Mouse (Mus musculus): ENCODE measurements around the gene Ate1. TPM values are rescaled to one million over a fixed set of nuclear protein-coding genes. Genes with fewer than 3 reads are reported as not detected.
"Not testable (repeated sequence)": the region's sequence is repeated elsewhere in the genome, so short reads cannot be mapped to it uniquely, and the experiment has no call there.

The Ate1 gene
- total RNA-seq, 2 experiments from 2014 or later: 23.6 to 26.4 TPM

GRCm38 (mm10) chr7:130454226-130454625 lies 65.9 kb downstream of the Ate1 start:
- DNase-seq: no peak
- intact Hi-C loops (cut with DNase I; ENCODE audit: low total_unique reads): no loop called here

- intact Hi-C loops (cut with DNase I; ENCODE audit: low total_unique reads): no loop called here
- DNase-seq: no peak
These were observed 84.4 kb downstream of the Ate1 start for GRCm38 (mm10) chr7:130435776-130436175.

- DNase-seq: peak; percentile 18
- intact Hi-C loops (cut with DNase I; ENCODE audit: low total_unique reads): no loop called here
These were observed 88.0 kb downstream of the Ate1 start for GRCm38 (mm10) chr7:130432141-130432540.

- no peak for DNase-seq
- intact Hi-C loops (cut with DNase I; ENCODE audit: low total_unique reads): no loop called here
These were observed 93.6 kb downstream of the Ate1 start for GRCm38 (mm10) chr7:130426586-130426985.

GRCm38 (mm10) chr7:130425991-130426390 lies 94.2 kb downstream of the Ate1 start:
- intact Hi-C loops (cut with DNase I; ENCODE audit: low total_unique reads): no loop called here
- DNase-seq: no peak

GRCm38 (mm10) chr7:130419961-130420360 lies 100.2 kb downstream of the Ate1 start:
- intact Hi-C loops (cut with DNase I; ENCODE audit: low total_unique reads): no loop called here
- no peak for DNase-seq

- no peak for DNase-seq
- intact Hi-C loops (cut with DNase I; ENCODE audit: low total_unique reads): no loop called here
These were observed 112.5 kb downstream of the Ate1 start for GRCm38 (mm10) chr7:130407622-130408021.

GRCm38 (mm10) chr7:130403346-130403745 lies 116.8 kb downstream of the Ate1 start:
- intact Hi-C loops (cut with DNase I; ENCODE audit: low total_unique reads): no loop called here
- no peak for DNase-seq

- no peak for DNase-seq
- intact Hi-C loops (cut with DNase I; ENCODE audit: low total_unique reads): no loop called here
These were observed 125.5 kb downstream of the Ate1 start for GRCm38 (mm10) chr7:130394697-130395096.

- intact Hi-C loops (cut with DNase I; ENCODE audit: low total_unique reads); DNase-seq: not testable (repeated sequence)
These were observed 130.1 kb downstream of the Ate1 start for GRCm38 (mm10) chr7:130390060-130390459.

GRCm38 (mm10) chr7:130386308-130386707 lies 133.9 kb downstream of the Ate1 start:
- no peak for DNase-seq
- intact Hi-C loops (cut with DNase I; ENCODE audit: low total_unique reads): no loop called here

- intact Hi-C loops (cut with DNase I; ENCODE audit: low total_unique reads): no loop called here
- DNase-seq: no peak
These were observed 134.4 kb downstream of the Ate1 start for GRCm38 (mm10) chr7:130385732-130386294.

GRCm38 (mm10) chr7:130382126-130382525 lies 138.0 kb downstream of the Ate1 start:
- intact Hi-C loops (cut with DNase I; ENCODE audit: low total_unique reads): no loop called here
- no peak for DNase-seq

- intact Hi-C loops (cut with DNase I; ENCODE audit: low total_unique reads): no loop called here
- no peak for DNase-seq
These were observed 138.7 kb downstream of the Ate1 start for GRCm38 (mm10) chr7:130381387-130381951.

- intact Hi-C loops (cut with DNase I; ENCODE audit: low total_unique reads): no loop called here
- DNase-seq: peak; percentile 55
These were observed 139.3 kb downstream of the Ate1 start for GRCm38 (mm10) chr7:130380769-130381355.

GRCm38 (mm10) chr7:130380367-130380766 lies 139.8 kb downstream of the Ate1 start:
- DNase-seq: no peak
- intact Hi-C loops (cut with DNase I; ENCODE audit: low total_unique reads): no loop called here

- intact Hi-C loops (cut with DNase I; ENCODE audit: low total_unique reads): no loop called here
- no peak for DNase-seq
These were observed 140.3 kb downstream of the Ate1 start for GRCm38 (mm10) chr7:130379886-130380285.

GRCm38 (mm10) chr7:130378308-130378707 lies 141.9 kb downstream of the Ate1 start:
- intact Hi-C loops (cut with DNase I; ENCODE audit: low total_unique reads): no loop called here
- DNase-seq: no peak

- intact Hi-C loops (cut with DNase I; ENCODE audit: low total_unique reads): no loop called here
- DNase-seq: no peak
These were observed 145.9 kb downstream of the Ate1 start for GRCm38 (mm10) chr7:130374311-130374710.

- intact Hi-C loops (cut with DNase I; ENCODE audit: low total_unique reads): no loop called here
- no peak for DNase-seq
These were observed 151.1 kb downstream of the Ate1 start for GRCm38 (mm10) chr7:130368827-130369641.

Data from gastrocnemius, postnatal 14 days (tissue).